ENCODE assay signal across 12 mouse cellular contexts in the genomic region with DNA sequence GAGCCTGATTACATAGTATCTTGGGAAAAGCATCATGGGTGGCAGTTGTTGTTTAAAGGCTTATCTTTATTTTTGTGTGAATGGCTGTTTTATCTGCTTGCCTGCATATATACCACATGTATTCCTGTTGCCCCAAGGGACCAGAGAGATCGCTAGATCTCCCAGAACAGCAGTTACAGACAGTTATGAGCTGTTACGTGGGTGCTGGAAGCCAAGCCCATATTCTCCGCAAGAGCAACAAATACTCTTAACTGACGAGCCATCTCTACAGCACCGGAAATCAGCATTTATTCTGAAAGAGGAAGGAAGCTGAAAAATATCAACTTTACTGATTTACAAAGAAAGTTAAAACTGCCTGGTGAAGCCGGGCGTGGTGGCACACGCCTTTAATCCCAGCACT.
DNase-seq lines count a peak whose midpoint lies in the region; ATAC-seq and TF ChIP-seq lines count a peak whose summit lies in the region.
"Had no signal": no experiment of that assay in that cellular context is flagged by ENCODE, and none has a peak within 500 bp of the region (broad histone marks: within the 10 kb centered on the region; RNA-seq: fewer than 3 reads in every experiment).

No protein-coding gene starts in this region.

- no peak for TF ChIP-seq POLR2A in kidney, adult 2 months (IDR thresholded peaks at IDR 0.05; ENCODE audit: low read depth, low read length)

- 12% methylated on average over 8 of the region's 8 CpGs for WGBS in liver, embryonic 14.5 days (ENCODE audit: insufficient replicate concordance)
- WGBS in kidney, adult 2 months: 79% methylated on average over 8 of the region's 8 CpGs
- WGBS in forebrain, embryonic 15.5 days: 96% methylated on average over 8 of the region's 8 CpGs

- no peaks in the 10 kb centered on the region for H3K36me3 ChIP-seq in liver, embryonic 14.5 days (replicated peaks; ENCODE audit: control insufficient read depth, insufficient read depth, low read depth)
- H3K36me3 ChIP-seq in splenic B cell, adult 2 months (ENCODE audit: control insufficient read depth, insufficient read depth, low read length, poor library complexity, severe bottlenecking): no peaks in the 10 kb centered on the region
- H3K36me3 ChIP-seq in kidney, adult 2 months (ENCODE audit: control insufficient read depth, insufficient read depth, low read length): no peaks in the 10 kb centered on the region
- H3K36me3 ChIP-seq in forebrain, embryonic 15.5 days: no peaks in the 10 kb centered on the region
- H3K36me3 ChIP-seq: hindbrain, embryonic 13.5 days had no signal

- no peak overlapping the region for H3K4me2 ChIP-seq in liver, embryonic 14.5 days (ENCODE audit: low read depth)
- H3K4me2 ChIP-seq in forebrain, embryonic 15.5 days (replicated peaks): no peak overlapping the region
- H3K4me2 ChIP-seq: hindbrain, embryonic 13.5 days had no signal

- H3K4me3 ChIP-seq in brown adipose tissue, adult 24 weeks (ENCODE audit: insufficient read depth, low read depth, low read length): no peak overlapping the region
- no peak overlapping the region for H3K4me3 ChIP-seq in liver, embryonic 14.5 days (ENCODE audit: insufficient read depth in 1 of 2, low read depth in 2 of 2, low read length in 2 of 2)
- H3K4me3 ChIP-seq in kidney, adult 2 months (ENCODE audit: insufficient read depth, low read depth, low read length): no peak overlapping the region
- no peak overlapping the region for H3K4me3 ChIP-seq in forebrain, embryonic 15.5 days
- H3K4me3 ChIP-seq: hindbrain, embryonic 13.5 days had no signal

- peak; percentile 89 for ATAC-seq in liver, embryonic 14.5 days (ENCODE audit: insufficient read depth)
- ATAC-seq in forebrain, embryonic 15.5 days (replicated peaks): no peak

- DNase-seq in heart, adult 11 months: peak; percentile 86
- no peak for DNase-seq in heart, postnatal 4 days
- DNase-seq in liver, embryonic 14.5 days (ENCODE audit: low read depth in 3 of 3, low spot score in 3 of 3): peak; percentile 53 to 57 (median 55)
- DNase-seq in splenic B cell, adult 2 months (ENCODE audit: low read depth, low spot score): peak; percentile 84
- DNase-seq in right cerebral cortex, postnatal 10 days (ENCODE audit: low spot score in 2 of 2): no peak
- no peak for DNase-seq in kidney, adult 2 months
- DNase-seq: embryo, embryonic 11 days; gastrocnemius, postnatal 25 days; kidney, postnatal 25 days had no signal

- no peaks in the 10 kb centered on the region for H3K27me3 ChIP-seq in liver, embryonic 14.5 days (ENCODE audit: control insufficient read depth, insufficient read depth, low read length)
- no peaks in the 10 kb centered on the region for H3K27me3 ChIP-seq in splenic B cell, adult 2 months (ENCODE audit: control insufficient read depth, insufficient read depth, low read length, poor library complexity, severe bottlenecking)
- no peaks in the 10 kb centered on the region for H3K27me3 ChIP-seq in kidney, adult 2 months (replicated peaks; ENCODE audit: control insufficient read depth, insufficient read depth, low read length)
- H3K27me3 ChIP-seq in forebrain, embryonic 15.5 days: no peaks in the 10 kb centered on the region
- H3K27me3 ChIP-seq: hindbrain, embryonic 13.5 days had no signal

- H3K9ac ChIP-seq in liver, embryonic 14.5 days (replicated peaks): no peak overlapping the region
- H3K9ac ChIP-seq in forebrain, embryonic 15.5 days (replicated peaks): no peak overlapping the region
- H3K9ac ChIP-seq: hindbrain, embryonic 13.5 days had no signal

- peaks cover 2% of the 10 kb centered on the region; the same call in 1 of the 2 replicates for H3K4me1 ChIP-seq in brown adipose tissue, adult 24 weeks (ENCODE audit: control insufficient read depth, insufficient read depth, insufficient read length, low read length)
- peaks cover 21 to 45% of the 10 kb centered on the region in 2 experiments for H3K4me1 ChIP-seq in liver, embryonic 14.5 days (replicated peaks; ENCODE audit: control insufficient read depth in 2 of 2, insufficient read depth in 2 of 2, low read length in 1 of 2)
- no peaks in the 10 kb centered on the region for H3K4me1 ChIP-seq in kidney, adult 2 months (ENCODE audit: control insufficient read depth, insufficient read depth, low read length)
- H3K4me1 ChIP-seq in forebrain, embryonic 15.5 days: no peaks in the 10 kb centered on the region
- H3K4me1 ChIP-seq: hindbrain, embryonic 13.5 days had no signal

- peak; percentile 93 for TF ChIP-seq EP300 in liver, embryonic 14.5 days (IDR thresholded peaks at IDR 0.05; ENCODE audit: low read depth)

- peak overlapping the region; percentile 72; the same call in 1 of the 2 replicates for H3K27ac ChIP-seq in brown adipose tissue, adult 24 weeks (replicated peaks; ENCODE audit: low read depth, low read length)
- peak overlapping the region; percentile 62 for H3K27ac ChIP-seq in liver, embryonic 14.5 days
- no peak overlapping the region for H3K27ac ChIP-seq in kidney, adult 2 months (ENCODE audit: insufficient read depth, low read depth, low read length)
- no peak overlapping the region for H3K27ac ChIP-seq in forebrain, embryonic 15.5 days (replicated peaks)
- H3K27ac ChIP-seq: hindbrain, embryonic 13.5 days had no signal

- TF ChIP-seq CTCF in liver, embryonic 14.5 days (IDR thresholded peaks at IDR 0.05; ENCODE audit: low read depth): no peak
- no peak for TF ChIP-seq CTCF in kidney, adult 2 months (conservative IDR thresholded peaks at IDR 0.05; ENCODE audit: insufficient read depth, insufficient read length, low read depth, low read length)

- H3K9me3 ChIP-seq in liver, embryonic 14.5 days (ENCODE audit: control insufficient read depth, low read length): no peaks in the 10 kb centered on the region
- no peaks in the 10 kb centered on the region for H3K9me3 ChIP-seq in forebrain, embryonic 15.5 days
- H3K9me3 ChIP-seq: hindbrain, embryonic 13.5 days had no signal

Comparison
In these comparisons a context has a peak if more than half of its experiments do, and no peak if none do; other contexts are left out.
1. DNase-seq: peak in heart, adult 11 months (single experiment), liver, embryonic 14.5 days (3 of 3) and splenic B cell, adult 2 months (single experiment); none in heart, postnatal 4 days (single experiment), right cerebral cortex, postnatal 10 days (0 of 2) and kidney, adult 2 months (single experiment).
2. H3K27ac ChIP-seq: peak in brown adipose tissue, adult 24 weeks (single experiment) and liver, embryonic 14.5 days (single experiment); none in kidney, adult 2 months (single experiment) and forebrain, embryonic 15.5 days (single experiment).